Mouse (Mus musculus) thymus, adult 2 months (tissue): ENCODE results near the gene Fbxl8.

Source experiments
- CTCF ChIP-seq: fragments of 200-500 bp; IDR thresholded peaks from 2 replicates; pipeline ENCODE4 v1.5.1; 2012; ENCODE audit warnings: mild to moderate bottlenecking, control low read depth, low read length, moderate library complexity, borderline replicate concordance; ENCODE audit not compliant: control insufficient read depth, poor library complexity, insufficient read depth; ENCODE audit errors: extremely low read depth
- POLR2A ChIP-seq: fragments of 200-500 bp; IDR thresholded peaks from 2 replicates; pipeline ENCODE4 v1.6.1; 2012; ENCODE audit warnings: mild to moderate bottlenecking, low read length, control low read depth, moderate library complexity; ENCODE audit not compliant: control insufficient read depth, poor library complexity, insufficient read depth; ENCODE audit errors: extremely low read depth

DNA sequence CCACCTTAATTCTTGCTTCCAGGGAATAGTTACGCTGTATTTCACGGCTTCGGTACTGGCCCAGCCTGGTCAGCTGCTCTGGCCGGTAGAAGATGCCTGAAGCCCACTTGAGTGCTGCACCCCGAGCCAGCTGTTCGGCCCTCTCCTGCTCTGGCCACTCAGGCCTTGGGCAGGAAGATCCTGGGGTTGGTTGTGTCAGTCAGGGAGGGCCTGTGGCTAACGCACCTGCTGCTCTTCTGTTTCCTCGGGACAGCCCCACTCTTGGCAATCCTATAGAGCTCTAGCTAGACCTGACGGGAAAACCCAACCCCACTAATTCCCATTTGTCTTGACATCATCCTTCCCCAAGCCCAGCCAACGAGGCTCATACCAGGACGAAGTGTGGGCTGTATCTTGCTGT is 30.8 kb downstream of the Fbxl8 start:
- no peak for TF ChIP-seq POLR2A
- no peak for TF ChIP-seq CTCF
